Mouse (Mus musculus) kidney, embryonic 14.5 days (tissue): ENCODE measurements at regions not wholly inside any gene's neighbourhood (a gene's known extent, or its start where the extent isn't known, plus 50 kb on each side); places are given as distances from the start of the nearest gene placed in this dataset.

ENCODE experiments used
- ATAC-seq: fragments of 200-750 bp; cut with Nextera tagmentation; 2 replicates; pipeline ENCODE4 v1.8.0; 2017; ENCODE audit warnings: moderate number of reproducible peaks, mild to moderate bottlenecking, moderate TSS enrichment, moderate library complexity; ENCODE audit not compliant: low FRiP score, low TSS enrichment
- H3K27ac ChIP-seq: fragments of 300-500 bp; sonication (generic); 2 replicates; pipeline ENCODE4 v1.5.1; 2014; ENCODE audit warnings: low read depth, mild to moderate bottlenecking, low read length, moderate library complexity, mixed read lengths
- H3K27me3 ChIP-seq: fragments of 300-500 bp; sonication (generic); 2 replicates; pipeline ENCODE4 v1.6.1; 2014; ENCODE audit warnings: mild to moderate bottlenecking, low read length; ENCODE audit not compliant: control insufficient read depth, insufficient read depth
- H3K36me3 ChIP-seq: fragments of 300-500 bp; sonication (generic); 2 replicates; pipeline ENCODE4 v1.6.1; 2014; ENCODE audit warnings: low read length, mixed read lengths; ENCODE audit not compliant: control insufficient read depth, insufficient read depth
- H3K4me1 ChIP-seq: fragments of 300-500 bp; sonication (generic); 2 replicates; pipeline ENCODE4 v1.6.1; 2014; ENCODE audit warnings: low read length, mixed read lengths; ENCODE audit not compliant: control insufficient read depth, insufficient read depth
- H3K4me2 ChIP-seq: fragments of 300-500 bp; sonication (generic); replicated peaks from 2 replicates; pipeline ENCODE4 v1.6.1; 2014; ENCODE audit warnings: low read depth, mild to moderate bottlenecking, low read length
- H3K4me3 ChIP-seq: fragments of 300-500 bp; sonication (generic); 2 replicates; pipeline ENCODE4 v1.5.1; 2014; ENCODE audit warnings: mild to moderate bottlenecking, low read length
- H3K9ac ChIP-seq: fragments of 300-500 bp; sonication (generic); 2 replicates; pipeline ENCODE4 v1.6.1; 2014; ENCODE audit warnings: low read depth, mild to moderate bottlenecking, low read length, moderate library complexity
- H3K9me3 ChIP-seq: fragments of 300-500 bp; sonication (generic); 2 replicates; pipeline ENCODE4 v1.6.1; 2016; ENCODE audit warnings: low read length; ENCODE audit not compliant: control insufficient read depth
- WGBS: fragments of 180-500 bp; shearing (Covaris S2); extraction: QIAGEN DNeasy Blood & Tissue Kit; methylation state at CpG from one replicate; pipeline ENCODE4 v1.1.7; 2014; 5-methylcytosine and 5-hydroxymethylcytosine counted together

DNA sequence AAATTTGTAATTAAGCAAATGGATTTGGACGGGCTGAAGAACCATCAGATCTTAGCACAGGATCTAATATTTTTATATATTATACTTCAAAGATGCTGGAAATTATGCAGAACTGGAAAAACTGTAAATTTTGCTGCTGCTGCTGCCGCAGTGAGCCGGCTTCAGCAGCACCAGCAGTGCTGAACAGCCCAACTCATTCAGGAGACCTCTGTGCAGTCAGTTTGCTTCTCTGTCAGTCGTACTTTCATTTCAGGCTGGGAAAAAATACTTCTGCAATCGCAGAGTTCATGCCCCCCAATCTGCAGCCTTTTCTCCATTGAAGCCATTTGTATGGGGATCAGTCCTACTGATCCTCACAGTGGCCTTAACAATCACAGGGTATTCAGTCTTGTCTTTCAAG is 53.4 kb upstream of the Trpc3 start:
- no peaks in the 10 kb centered on the region for H3K4me1 ChIP-seq
- no peak overlapping the region for H3K4me2 ChIP-seq
- H3K27me3 ChIP-seq = no peaks in the 10 kb centered on the region
- H3K27ac ChIP-seq = no peak overlapping the region
- H3K9ac ChIP-seq = no peak overlapping the region
- H3K36me3 ChIP-seq = no peaks in the 10 kb centered on the region
- no peak for ATAC-seq
- no peak overlapping the region for H3K4me3 ChIP-seq
- 58% methylated on average over 5 of the region's 5 CpGs for WGBS
- H3K9me3 ChIP-seq = no peaks in the 10 kb centered on the region

DNA sequence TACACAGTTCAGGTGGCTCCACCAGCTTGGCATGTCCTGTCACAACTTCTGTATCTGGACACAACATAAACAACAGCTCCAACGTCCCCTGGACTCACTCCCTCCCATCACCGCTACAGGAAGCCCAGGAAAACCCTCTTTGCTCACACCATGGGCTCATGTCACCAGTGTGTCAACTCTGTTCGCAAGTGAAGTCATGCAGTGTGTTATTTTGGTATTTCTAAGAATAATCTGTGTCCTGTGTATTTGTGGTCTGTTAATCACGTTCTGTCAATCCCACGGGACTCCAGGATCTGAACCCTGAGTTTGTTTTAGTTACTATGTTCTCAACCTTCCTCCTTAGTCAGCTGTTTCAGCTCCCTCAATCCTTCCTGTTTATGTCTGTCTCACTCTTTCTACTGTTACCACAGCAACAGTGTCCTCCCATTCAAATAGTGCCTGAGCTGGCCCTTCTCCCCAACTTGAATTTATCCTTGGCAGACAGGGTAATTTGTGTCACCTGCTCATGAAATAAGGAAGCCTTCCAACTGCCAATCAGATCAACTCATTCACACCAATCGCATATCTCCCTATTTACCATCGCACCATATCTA is 64.5 kb upstream of the Trpc3 start:
- H3K9me3 ChIP-seq = peaks cover 4% of the 10 kb centered on the region
- ATAC-seq = no peak
- H3K27me3 ChIP-seq = no peaks in the 10 kb centered on the region
- no peaks in the 10 kb centered on the region for H3K36me3 ChIP-seq
- no peak overlapping the region for H3K9ac ChIP-seq
- 60% methylated on average over 7 of the region's 7 CpGs for WGBS
- no peak overlapping the region for H3K27ac ChIP-seq
- no peak overlapping the region for H3K4me2 ChIP-seq
- no peak overlapping the region for H3K4me3 ChIP-seq
- H3K4me1 ChIP-seq = no peaks in the 10 kb centered on the region

DNA sequence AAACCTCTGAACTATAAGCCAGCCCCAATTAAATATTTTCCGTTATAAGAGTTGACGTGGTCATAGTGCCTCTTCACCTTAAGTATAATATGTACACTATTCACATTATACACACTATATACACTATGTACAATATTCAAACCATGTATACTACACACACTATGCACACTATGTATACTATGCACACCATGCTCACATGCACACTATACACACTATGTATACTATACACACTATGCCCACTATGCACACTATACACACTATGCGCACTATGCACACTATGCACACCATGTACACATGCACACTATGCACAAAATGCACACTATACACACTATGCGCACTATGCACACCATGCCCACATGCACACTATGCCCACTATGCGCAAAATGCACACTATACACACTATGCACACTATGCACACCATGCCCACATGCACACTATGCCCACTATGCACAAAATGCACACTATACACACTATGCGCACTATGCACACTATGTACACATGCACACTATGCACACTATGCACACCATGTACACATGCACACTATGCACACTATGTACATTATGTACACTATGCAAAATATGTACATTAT is 72.2 kb upstream of the Trpc3 start:
- no peak for ATAC-seq
- H3K27me3 ChIP-seq = no peaks in the 10 kb centered on the region

GRCm38 (mm10) chr3:36762847-36763246 is 72.9 kb upstream of the Trpc3 start:
- H3K4me1 ChIP-seq = no peaks in the 10 kb centered on the region
- no peaks in the 10 kb centered on the region for H3K27me3 ChIP-seq
- H3K4me2 ChIP-seq = no peak overlapping the region
- no peak for ATAC-seq
- H3K27ac ChIP-seq = no peak overlapping the region
- H3K36me3 ChIP-seq = no peaks in the 10 kb centered on the region
- WGBS = 44% methylated on average over 3 of the region's 3 CpGs
- no peaks in the 10 kb centered on the region for H3K9me3 ChIP-seq
- no peak overlapping the region for H3K9ac ChIP-seq
- H3K4me3 ChIP-seq = no peak overlapping the region

More for the DNA sequence above, 72.2 kb upstream of the Trpc3 start:
- Histone ChIP-seq H3K4me3 (no peak overlapping the region), H3K9me3 (no peaks in the 10 kb centered on the region), H3K9ac (no peak overlapping the region), H3K36me3 (no peaks in the 10 kb centered on the region), H3K27ac (no peak overlapping the region), H3K4me2 (no peak overlapping the region), H3K4me1 (no peaks in the 10 kb centered on the region)
- 97% methylated on average over 6 of the region's 6 CpGs for WGBS

DNA sequence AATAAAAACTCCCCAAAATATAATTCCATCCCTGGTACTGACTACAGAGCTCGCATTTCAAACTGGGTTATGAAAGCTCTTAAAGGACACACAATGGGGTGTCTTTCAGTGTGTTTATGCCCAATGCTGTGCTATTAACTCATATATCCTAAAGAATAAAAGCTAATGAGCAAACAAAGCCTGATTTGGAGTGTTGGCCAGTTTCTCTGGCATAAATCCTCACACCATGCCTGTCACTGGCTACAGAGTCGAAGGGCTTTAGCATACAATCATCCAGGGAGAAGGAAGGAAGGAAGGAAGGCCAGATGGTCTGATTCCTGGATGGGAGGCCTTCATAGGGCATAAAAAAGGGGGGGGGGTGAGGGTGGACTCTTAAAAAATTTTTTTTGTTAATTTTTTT is 74.8 kb upstream of the Trpc3 start:
- Histone ChIP-seq H3K4me1 (no peaks in the 10 kb centered on the region), H3K9me3 (no peaks in the 10 kb centered on the region), H3K27me3 (no peaks in the 10 kb centered on the region), H3K4me3 (no peak overlapping the region), H3K36me3 (no peaks in the 10 kb centered on the region), H3K4me2 (no peak overlapping the region), H3K27ac (no peak overlapping the region), H3K9ac (no peak overlapping the region)
- WGBS = 66% methylated on average over 2 of the region's 2 CpGs
- no peak for ATAC-seq

DNA sequence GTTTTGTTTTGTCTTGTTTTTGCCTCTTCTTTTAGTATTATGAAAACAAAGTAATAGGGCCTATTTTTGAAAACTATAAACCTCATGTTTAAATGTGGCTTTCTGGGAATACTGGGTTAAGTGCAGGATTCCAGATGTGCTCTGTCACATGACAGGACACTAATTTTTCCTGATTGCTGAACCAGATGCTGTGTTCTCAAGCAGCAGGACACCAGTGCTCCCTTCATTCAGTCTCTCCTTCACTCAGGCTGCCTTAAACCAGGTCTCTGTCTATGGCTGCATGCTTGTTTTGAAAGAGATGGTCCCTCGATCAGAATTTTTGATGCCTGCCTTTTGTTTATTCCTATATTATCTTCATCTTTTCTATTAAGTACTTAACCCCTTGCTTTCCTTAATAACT is 80.1 kb upstream of the Trpc3 start:
- Histone ChIP-seq H3K9ac (no peak overlapping the region), H3K27me3 (no peaks in the 10 kb centered on the region), H3K36me3 (no peaks in the 10 kb centered on the region), H3K4me2 (no peak overlapping the region), H3K27ac (no peak overlapping the region), H3K4me1 (no peaks in the 10 kb centered on the region), H3K9me3 (no peaks in the 10 kb centered on the region), H3K4me3 (no peak overlapping the region)
- 57% methylated on average over 1 of the region's 1 CpGs for WGBS
- ATAC-seq = no peak

GRCm38 (mm10) chr3:36771011-36771410 is 81.0 kb upstream of the Trpc3 start:
- Histone ChIP-seq H3K4me2 (no peak overlapping the region), H3K4me1 (no peaks in the 10 kb centered on the region), H3K27me3 (no peaks in the 10 kb centered on the region), H3K4me3 (no peak overlapping the region), H3K9ac (no peak overlapping the region), H3K27ac (no peak overlapping the region), H3K9me3 (no peaks in the 10 kb centered on the region), H3K36me3 (no peaks in the 10 kb centered on the region)
- WGBS = 66% methylated on average over 4 of the region's 4 CpGs
- no peak for ATAC-seq

DNA sequence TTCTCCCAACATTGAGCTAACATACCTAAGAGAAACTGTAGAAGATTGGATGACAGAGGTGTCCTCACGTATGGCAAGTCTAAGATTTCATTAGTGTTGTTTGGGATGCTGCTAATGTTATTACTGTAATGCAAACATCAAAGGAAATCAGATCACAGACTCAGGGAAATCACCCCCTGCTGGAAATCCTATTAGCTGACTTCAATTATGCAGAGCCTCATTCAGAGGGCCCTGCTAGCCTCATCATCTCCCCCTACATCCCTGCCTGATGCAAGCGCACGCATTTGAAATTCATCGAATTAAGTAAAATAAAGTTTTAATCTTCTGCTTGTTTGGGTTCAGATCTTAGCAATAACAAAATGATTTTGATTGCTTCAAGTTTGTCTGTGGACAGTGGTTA is 84.1 kb upstream of the Trpc3 start:
- Histone ChIP-seq H3K36me3 (no peaks in the 10 kb centered on the region), H3K4me3 (no peak overlapping the region), H3K9me3 (no peaks in the 10 kb centered on the region), H3K9ac (no peak overlapping the region), H3K27me3 (no peaks in the 10 kb centered on the region), H3K4me2 (no peak overlapping the region), H3K27ac (no peak overlapping the region), H3K4me1 (no peaks in the 10 kb centered on the region)
- WGBS = 42% methylated on average over 4 of the region's 4 CpGs
- no peak for ATAC-seq

GRCm38 (mm10) chr3:36778448-36778847 is 84.5 kb upstream of the 4932438A13Rik start:
- Histone ChIP-seq H3K9ac (no peak overlapping the region), H3K4me2 (no peak overlapping the region), H3K27ac (no peak overlapping the region), H3K9me3 (no peaks in the 10 kb centered on the region), H3K4me1 (no peaks in the 10 kb centered on the region), H3K4me3 (no peak overlapping the region), H3K27me3 (no peaks in the 10 kb centered on the region), H3K36me3 (no peaks in the 10 kb centered on the region)
- ATAC-seq = peak; percentile 49; the same call in 1 of the 2 replicates
- WGBS = 41% methylated on average over 7 of the region's 7 CpGs
